Mouse (Mus musculus): ENCODE data around the gene 1810062G17Rik. TPM values are rescaled to one million over a fixed set of nuclear protein-coding genes. Genes with fewer than 3 reads are reported as not detected.

1810062G17Rik gene
- total RNA-seq, 2 experiments from 2014 or later, result not detected

DNA sequence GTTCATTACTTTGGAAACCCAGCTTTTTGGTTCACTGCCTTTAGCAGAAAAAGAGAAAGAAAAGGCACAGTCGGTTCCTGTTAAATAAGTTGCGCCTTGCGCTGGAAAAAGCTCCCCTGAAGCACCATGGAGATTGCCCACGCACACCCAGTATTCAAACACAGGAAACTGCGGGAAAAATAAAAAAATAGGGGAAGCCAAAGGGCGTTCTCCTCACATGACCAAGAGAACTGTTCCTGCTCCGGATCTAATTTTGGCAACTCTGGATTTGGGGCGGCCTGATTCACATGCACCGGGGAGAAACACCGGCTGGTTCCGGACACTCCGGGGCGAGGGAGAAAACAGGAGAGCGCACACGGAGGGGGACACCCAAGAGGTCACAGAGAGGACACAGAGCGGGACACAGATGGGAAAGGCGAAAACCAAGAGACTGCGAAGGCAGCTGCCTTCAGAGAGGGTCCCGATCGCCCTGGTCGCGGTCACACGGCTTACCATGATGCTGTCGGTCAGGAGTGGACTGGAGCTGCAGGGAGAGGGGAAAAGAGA lies 726 bp upstream of the 1810062G17Rik start:
- ATAC-seq (replicated peaks; ENCODE audit: low FRiP score, poor library complexity, severe bottlenecking), result no peak

DNA sequence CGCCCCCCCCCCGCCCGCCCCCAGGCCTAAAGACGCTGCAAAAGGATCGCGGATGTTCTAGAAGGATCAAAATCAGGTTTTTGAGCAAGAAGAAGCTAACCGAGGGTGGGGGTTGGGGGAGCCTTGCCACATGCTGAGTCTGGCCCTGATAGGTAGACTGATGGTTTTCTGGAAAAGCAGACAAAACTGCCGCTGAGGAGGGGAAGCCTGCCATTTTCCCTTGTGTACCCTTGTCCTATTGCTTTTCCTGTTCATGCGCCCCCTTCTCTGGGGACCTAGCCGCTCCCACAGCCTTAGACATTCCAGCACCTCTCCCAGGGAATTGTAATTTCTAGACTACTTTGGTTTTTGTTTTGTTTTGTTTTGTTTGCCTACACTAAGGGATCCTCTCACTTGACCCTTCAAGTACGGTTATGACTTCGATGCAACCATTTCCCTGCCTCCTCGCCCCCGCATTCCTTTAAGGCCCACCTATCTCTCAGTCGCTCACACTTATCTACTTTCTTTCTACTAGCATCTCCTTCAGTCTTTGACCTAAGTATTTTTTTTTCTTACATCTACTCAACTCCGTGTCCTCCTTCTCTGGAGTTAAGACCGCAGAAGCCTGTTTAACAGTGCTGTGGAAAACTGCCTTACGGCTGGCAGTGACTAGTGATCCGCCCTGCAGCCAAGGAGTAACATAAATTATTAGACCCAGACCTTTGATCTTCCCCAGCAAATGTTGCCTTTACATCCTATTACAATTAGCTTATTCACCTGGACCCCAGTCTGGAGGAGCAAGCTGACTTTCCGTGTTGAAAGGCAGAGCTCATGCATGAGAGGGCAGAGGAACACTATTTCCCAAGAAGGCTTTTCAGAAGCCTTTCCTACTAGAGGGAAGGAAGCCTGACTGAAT lies 771 bp downstream of the 1810062G17Rik start:
- ATAC-seq (replicated peaks; ENCODE audit: low FRiP score, poor library complexity, severe bottlenecking), result no peak

DNA sequence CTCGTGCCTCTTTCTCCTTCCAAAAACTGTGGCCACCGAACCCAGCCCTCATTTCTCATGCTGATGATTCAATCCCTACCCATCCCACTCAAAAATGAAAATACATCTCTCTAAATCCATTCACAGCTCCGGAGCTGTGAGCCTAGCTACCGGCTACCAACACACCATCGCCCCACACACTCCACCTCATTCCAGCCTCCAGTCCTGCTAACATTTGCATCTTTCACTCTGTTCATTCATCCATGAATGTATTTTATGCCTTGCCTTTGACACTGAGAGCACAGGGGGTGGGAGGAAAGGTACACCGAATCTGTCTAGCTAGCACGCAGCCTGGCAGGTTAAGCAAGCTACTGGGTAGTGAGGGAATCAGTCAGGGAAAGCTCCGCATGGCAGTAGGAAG lies 3.0 kb downstream of the 1810062G17Rik start:
- ATAC-seq (replicated peaks; ENCODE audit: low FRiP score, poor library complexity, severe bottlenecking), result no peak

DNA sequence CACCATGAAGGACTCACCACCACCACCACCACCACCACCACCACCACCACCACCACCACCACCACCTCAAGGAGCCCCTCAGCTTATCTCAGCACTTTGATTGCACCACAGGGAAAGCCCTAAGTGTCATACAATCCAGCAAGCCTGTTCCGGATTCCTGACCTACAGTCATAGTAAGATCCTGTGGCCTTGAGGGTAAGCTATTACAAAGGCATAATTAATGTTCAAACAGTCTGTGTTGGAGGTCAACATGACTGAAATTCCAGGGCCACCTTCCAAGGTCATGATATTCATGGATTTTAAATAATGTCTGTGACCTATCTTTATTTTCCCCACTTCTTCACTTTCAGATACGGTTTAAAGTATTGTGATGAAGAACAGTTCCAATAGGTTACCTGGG lies 4.7 kb downstream of the 1810062G17Rik start:
- no peak for ATAC-seq (replicated peaks; ENCODE audit: low FRiP score, poor library complexity, severe bottlenecking)

DNA sequence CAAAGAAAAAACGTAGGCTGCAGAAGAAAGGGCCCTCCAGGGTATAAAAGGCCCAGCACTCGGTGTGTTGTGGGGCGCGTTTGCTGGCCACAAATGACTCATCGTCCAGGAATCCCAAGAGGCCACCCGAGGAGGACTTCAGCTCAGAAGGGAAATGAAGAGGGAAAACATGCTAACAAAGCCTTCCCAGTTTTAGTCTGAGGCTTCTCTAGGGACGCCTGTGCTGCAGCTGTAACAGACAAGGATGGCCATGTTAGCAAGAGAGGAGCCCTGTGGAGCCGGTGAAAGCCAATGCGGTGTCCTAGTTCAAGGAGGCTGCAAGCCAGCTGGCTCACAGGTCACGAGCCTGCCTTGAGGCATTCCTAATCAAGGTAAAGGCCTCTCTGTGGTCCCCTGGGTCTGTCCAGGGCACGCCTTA lies 6.0 kb downstream of the 1810062G17Rik start:
- no peak for ATAC-seq (replicated peaks; ENCODE audit: low FRiP score, poor library complexity, severe bottlenecking)

DNA sequence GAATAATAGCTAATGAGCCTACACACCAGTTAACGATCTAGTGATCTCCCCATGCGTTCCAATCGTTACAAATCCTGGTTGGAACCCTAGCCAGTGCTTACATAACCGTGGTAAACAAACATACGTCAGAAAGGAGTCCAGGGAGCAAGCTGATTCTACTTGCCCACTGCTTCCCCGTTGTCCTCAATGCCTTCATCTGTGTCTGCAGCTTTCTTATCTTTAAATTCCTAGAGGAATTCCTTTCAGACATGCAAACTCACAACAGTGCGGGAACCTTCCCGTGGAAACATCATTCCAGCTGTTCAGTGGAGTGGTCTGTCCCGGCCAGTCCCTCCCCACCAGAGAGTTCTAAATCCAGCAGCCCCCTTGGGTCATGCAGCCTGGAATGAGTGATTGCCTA lies 7.2 kb downstream of the 1810062G17Rik start:
- ATAC-seq (replicated peaks; ENCODE audit: low FRiP score, poor library complexity, severe bottlenecking), result no peak

DNA sequence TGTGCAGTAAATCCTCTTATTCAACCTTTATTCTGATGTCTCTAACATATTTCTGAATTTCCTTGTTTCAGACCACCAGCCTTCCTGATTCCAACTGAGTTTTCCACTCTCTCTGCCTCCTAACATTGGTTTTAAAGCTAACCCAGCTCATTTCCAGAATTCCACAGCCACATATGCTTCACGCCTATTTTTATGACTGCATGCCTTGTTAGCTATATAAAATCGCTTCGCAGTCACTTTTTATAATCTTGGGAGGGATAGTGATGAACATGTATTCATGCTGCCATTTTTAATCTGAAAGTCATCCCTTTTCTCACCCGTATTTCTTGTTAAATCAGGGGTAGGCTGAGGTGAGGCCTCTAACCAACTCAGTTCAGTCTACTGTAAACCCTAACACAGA lies 8.6 kb downstream of the 1810062G17Rik start:
- no peak for ATAC-seq (replicated peaks; ENCODE audit: low FRiP score, poor library complexity, severe bottlenecking)

DNA sequence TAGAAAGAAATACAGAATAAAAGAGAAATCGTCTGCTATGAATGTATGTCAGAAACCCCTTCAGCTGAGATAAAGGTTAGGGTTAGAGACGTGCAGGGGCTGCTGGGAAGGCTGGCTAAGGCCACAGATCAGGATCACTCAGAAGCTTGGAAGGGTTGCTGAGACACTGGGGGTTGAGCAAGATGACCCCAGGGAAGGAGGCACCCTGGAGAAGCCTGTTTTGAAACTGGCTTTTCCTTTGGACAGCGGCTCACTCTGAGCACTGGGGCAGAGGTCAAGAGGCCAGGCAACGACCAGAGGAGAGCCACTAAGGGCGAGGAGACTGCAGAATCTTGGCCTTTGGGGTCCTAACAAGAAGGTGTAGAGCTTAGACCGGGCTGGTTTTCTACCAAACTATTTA lies 10.4 kb downstream of the 1810062G17Rik start:
- ATAC-seq (replicated peaks; ENCODE audit: low FRiP score, poor library complexity, severe bottlenecking), result no peak

DNA sequence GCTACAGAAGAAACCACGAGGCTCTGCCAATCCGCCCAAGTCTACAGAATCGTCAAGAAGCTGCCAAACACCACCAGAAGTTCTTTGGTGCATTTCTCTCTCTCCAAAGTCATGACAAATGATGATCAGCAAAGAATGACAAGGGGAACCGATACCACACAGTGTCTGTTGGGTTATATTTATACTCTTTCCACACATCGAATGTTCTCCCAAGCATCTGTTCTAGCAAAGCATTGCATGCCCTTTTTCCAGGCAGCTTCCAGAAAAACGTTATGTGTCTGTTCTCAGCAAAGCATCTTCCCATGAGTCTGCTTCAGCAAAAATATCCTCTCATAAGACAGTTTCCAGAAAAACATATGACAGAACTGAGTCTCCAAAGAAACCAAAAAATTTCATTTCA lies 11.1 kb downstream of the 1810062G17Rik start:
- ATAC-seq (replicated peaks; ENCODE audit: low FRiP score, poor library complexity, severe bottlenecking), result no peak

DNA sequence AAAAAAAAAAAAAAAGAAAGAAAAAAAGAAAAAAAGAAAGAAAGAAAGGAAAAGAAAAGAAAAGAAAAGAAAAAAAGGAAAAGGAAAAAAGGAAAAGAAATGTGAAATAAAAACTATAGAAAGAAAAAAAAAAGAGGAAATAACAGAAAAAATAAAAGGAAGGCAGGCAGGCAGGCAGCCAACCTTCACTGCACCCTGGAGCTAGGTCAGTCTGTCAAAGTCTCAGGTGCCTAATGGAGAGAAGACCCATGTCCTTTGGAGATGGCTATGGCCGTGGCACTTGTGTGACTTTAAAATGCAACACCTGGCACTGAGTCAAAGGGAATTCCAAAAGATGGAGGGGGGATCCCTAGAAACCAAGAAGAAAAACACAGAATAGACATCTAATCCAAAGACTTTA lies 12.6 kb downstream of the 1810062G17Rik start:
- no peak for ATAC-seq (replicated peaks; ENCODE audit: low FRiP score, poor library complexity, severe bottlenecking)

DNA sequence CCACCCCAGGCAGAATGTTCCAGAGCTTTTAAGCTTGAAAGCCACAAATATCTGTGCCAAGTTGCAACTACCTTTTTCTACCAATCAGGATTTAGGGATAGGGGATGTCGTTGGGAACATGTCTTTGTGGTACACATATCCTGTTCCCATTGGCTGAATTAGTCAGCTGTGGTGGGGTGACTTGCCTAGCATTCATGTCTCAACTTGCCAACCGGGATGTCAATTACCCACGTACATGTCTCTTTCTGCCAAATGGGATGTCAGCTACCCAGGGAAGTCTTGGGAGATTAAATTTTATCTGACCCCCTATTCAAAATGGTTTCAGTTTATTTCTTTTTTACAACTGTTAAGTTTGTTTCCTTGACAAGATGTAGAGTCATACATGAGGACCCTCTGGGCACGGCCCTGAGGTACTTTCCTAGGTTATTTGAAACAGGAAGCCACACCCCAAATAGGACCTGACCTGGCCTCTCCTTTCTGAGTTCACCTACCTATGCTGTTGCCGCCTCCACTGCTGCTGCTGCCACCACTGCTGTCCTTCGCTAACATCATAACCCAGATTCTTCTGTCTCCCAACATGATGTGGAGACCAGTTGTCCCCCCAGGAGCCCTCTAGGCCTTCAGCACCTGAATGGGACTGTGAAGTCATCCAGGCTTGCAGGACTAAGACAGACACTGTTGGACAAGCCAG lies 13.3 kb downstream of the 1810062G17Rik start:
- no peak for ATAC-seq (replicated peaks; ENCODE audit: low FRiP score, poor library complexity, severe bottlenecking)

DNA sequence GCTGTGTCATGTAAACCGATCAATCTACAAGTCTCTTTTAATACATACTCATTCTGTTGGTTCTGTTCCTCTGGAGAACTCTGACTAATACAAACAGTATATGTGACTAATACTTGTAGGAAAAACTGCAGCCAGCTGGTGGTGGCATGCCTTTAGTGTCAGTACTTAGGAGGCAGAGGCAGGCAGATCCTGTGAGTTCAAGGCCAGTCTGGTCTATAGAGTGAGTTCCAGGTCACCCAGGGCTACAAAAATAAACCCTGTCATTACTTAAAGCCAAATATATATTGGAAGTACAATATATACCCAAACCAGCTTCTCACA lies 13.8 kb downstream of the 1810062G17Rik start:
- no peak for ATAC-seq (replicated peaks; ENCODE audit: low FRiP score, poor library complexity, severe bottlenecking)

DNA sequence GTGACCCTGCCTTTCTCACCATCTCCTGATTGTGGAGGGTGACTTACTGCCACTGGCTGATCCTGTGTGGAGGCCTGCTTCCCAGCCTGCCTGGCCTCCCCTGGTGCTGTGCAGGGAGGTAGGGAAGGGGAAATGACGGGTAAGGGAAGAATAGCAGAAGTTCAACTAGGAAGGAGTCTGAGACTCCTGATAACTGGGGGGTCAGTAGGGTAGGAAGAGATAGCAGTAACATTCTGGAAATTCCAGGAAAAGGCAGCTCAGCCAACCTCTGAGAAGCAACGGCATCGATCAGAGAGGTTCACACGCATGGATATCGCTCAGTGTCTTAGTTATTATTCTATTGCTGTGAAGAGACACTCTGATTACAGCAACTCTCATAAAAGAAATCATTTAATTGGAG lies 15.8 kb downstream of the 1810062G17Rik start:
- ATAC-seq (replicated peaks; ENCODE audit: low FRiP score, poor library complexity, severe bottlenecking), result no peak

DNA sequence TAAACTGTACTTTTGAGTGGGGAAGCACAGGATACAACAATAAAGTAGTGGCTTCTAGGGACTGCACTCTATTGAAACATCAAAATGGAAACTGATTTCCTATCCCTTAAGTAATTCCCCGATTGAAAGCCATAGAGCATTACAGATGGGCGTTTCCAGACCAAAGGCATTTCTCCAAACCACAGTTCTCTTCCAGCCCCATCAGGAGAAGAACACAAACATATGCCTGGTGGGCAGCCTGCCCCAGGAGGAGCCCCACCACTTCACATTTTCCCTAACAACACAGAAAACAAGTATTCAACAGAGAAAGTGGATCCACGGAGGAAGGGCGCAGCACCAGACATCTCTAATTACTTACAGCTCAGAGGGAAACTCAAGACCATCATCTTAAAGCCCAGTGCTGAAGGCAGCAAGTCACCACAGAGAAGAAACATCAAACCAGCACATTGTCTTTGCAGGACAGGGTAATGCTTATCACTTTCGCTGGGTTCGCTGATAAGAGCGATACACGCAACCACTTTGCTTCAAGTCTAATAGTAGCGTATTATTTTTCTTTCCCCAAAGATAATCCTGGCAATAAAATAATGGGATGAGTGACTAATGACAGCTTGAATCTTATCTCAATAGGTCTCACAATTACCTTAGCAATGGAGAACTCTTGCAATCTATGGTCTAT lies 17.1 kb downstream of the 1810062G17Rik start:
- ATAC-seq (replicated peaks; ENCODE audit: low FRiP score, poor library complexity, severe bottlenecking), result no peak

DNA sequence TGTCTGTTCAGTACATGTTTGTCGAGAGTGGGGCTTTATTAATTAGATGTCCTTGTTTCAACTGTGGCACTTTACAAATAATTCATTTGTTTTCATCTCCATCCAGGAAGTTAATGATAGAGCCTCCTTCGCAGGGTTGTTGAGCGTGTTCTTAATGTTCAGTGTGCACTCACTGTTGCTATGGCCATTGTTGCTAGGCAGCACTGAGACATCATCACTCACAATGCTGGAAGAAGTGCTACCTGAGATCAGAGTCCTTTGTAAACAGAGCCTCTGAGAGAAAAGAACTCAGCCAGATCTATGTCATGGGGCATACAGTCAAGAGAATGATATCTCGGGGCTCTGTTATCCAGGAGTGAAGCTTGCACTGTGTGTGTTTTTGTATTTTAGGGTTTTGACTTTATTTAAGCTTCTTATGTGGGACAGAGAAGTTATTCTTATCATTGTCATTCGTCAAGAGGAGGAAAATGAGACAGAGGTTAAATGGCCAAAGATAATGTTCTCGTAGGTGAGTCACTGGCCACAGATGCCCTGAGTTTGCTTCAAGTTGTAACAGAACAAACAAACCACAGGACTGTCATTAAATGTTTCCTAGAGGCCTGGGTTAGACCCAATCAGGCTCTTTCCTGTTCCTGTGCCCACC lies 18.0 kb downstream of the 1810062G17Rik start:
- no peak for ATAC-seq (replicated peaks; ENCODE audit: low FRiP score, poor library complexity, severe bottlenecking)

DNA sequence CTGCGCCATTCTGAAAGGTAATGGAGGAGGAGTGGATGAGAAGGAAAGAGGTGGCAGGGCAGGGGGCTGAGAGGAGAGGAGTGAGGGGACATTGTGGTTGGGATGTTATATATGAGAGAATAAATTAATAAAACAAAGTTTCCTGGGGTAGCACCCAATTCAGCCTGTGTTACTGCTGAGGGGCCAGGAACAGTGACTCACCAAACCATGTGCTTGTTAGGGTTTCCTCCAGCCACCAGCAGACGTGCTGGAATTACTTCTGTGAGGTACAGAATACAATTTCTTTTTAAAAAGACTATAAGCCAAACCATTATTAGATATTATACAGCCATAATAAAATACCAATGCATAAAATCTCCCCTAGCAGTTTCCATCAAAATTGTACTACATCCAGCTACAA lies 18.9 kb downstream of the 1810062G17Rik start:
- no peak for ATAC-seq (replicated peaks; ENCODE audit: low FRiP score, poor library complexity, severe bottlenecking)

DNA sequence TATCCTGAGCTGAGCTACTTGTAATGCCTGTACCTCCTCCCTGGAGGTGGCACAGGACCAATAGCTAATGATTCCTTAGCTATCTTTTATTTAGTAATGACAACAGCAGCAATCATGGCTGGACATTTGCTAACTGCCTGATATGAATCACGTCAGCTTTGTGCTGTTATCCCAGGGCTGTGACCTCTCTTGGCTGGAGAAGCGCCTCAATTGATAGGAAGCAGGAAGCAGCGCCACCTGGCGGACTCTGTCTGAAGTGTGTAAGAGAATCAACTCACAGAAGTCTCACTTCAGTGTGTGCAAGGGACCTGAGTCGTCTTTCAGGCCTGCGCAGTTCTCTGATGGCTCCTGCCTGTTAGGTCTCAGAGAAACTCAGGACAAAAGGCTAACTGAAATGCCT lies 19.7 kb downstream of the 1810062G17Rik start:
- no peak for ATAC-seq (replicated peaks; ENCODE audit: low FRiP score, poor library complexity, severe bottlenecking)

DNA sequence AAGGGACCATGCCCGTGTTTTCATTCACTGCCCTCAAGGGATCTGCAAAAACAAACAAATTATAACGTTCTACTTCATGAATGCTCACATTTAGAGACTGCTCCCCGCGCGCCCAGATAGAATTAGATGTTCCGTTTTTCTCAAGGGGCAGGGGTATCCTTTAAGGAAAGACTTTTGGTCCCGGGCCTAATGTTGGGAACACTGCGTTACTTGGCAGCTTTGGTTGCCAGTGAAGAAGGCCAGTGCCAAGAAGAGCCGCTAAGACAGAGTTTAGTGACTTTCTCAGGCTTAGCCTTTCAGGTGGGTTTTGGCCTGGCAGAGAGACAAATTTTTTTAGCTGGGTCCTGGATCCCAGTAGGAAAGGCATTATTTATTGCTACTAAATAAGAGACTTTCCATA lies 20.5 kb downstream of the 1810062G17Rik start:
- no peak for ATAC-seq (replicated peaks; ENCODE audit: low FRiP score, poor library complexity, severe bottlenecking)

DNA sequence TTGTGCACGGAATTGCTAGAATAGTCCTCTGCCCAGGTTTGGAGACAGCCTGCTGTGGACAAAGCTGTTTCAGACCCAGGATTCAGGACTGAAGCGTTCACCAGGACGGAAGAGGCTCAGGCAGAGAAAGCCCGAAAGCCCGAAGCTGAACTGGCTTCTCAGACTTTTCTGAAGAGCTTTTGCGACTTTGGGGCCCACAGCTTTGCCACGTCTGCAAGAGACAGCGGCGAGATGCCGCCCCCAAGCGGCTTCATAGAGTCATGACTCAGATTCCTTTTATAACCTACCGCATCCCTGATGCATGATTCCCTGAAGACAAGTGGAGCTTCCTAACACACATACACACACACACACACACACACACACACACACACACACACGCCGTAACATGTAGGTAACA lies 21.0 kb downstream of the 1810062G17Rik start:
- ATAC-seq (replicated peaks; ENCODE audit: low FRiP score, poor library complexity, severe bottlenecking), result no peak

DNA sequence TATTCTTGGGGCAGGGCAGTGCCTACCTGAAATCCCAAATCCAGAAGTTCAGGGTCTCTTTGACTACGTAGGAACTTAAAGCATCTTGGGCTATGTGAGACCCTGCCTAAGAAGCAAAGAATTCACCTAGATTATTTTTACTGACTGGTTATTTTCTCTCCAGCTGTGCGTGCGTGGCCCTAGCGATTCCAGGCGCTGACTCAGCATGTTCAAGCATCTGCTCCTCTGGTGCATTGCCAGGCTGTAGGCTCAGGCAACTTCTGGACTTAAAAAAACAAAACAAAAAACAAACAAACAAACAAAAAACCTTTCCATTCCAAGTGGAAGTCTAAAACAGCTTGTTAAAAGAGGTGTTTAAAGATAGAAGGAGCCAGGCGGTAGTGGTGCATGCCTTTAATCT lies 22.5 kb downstream of the 1810062G17Rik start:
- no peak for ATAC-seq (replicated peaks; ENCODE audit: low FRiP score, poor library complexity, severe bottlenecking)

Data from erythroid progenitor cell, adult 5-6 weeks (primary cell).